Mouse (Mus musculus) heart, embryonic 10.5 days (tissue): ENCODE measurements at regions not wholly inside any gene's neighbourhood (a gene's known extent, or its start where the extent isn't known, plus 50 kb on each side); places are given as distances from the start of the nearest gene placed in this dataset.

ENCODE experiments used
- DNase-seq: peaks from one replicate; pipeline ENCODE4 v3.0.0-alpha.2; 2017; ENCODE audit warnings: low spot score
- H3K27ac ChIP-seq: fragments of 300-500 bp; sonication (generic); 2 replicates; pipeline ENCODE4 v1.5.1; 2016; ENCODE audit warnings: mild to moderate bottlenecking
- H3K27me3 ChIP-seq: fragments of 300-500 bp; sonication (generic); 2 replicates; pipeline ENCODE4 v1.6.1; 2016; ENCODE audit warnings: mild to moderate bottlenecking; ENCODE audit not compliant: poor library complexity, insufficient read depth, severe bottlenecking
- H3K36me3 ChIP-seq: fragments of 300-500 bp; sonication (generic); 2 replicates; pipeline ENCODE4 v1.6.1; 2016; ENCODE audit warnings: mild to moderate bottlenecking, moderate library complexity
- H3K4me1 ChIP-seq: fragments of 300-500 bp; sonication (generic); 2 replicates; pipeline ENCODE4 v1.6.1; 2016; ENCODE audit warnings: mild to moderate bottlenecking
- H3K4me3 ChIP-seq: fragments of 300-500 bp; sonication (generic); 2 replicates; pipeline ENCODE4 v1.5.1; 2016; ENCODE audit warnings: mild to moderate bottlenecking, moderate library complexity
- H3K9me3 ChIP-seq: fragments of 300-500 bp; sonication (generic); 2 replicates; pipeline ENCODE4 v1.6.1; 2016; ENCODE audit warnings: mild to moderate bottlenecking, moderate library complexity
- WGBS: fragments of 180-500 bp; shearing (Covaris S2); methylation state at CpG from one replicate; pipeline ENCODE4 v1.1.7; 2016; 5-methylcytosine and 5-hydroxymethylcytosine counted together

- WGBS, result 89% methylated on average over 2 of the region's 2 CpGs
- no peaks in the 10 kb centered on the region for H3K9me3 ChIP-seq
- no peaks in the 10 kb centered on the region for H3K27me3 ChIP-seq
- no peak overlapping the region for H3K4me3 ChIP-seq
- H3K27ac ChIP-seq, result no peak overlapping the region
- no peaks in the 10 kb centered on the region for H3K36me3 ChIP-seq
- H3K4me1 ChIP-seq, result no peaks in the 10 kb centered on the region
- DNase-seq, result no peak
These were observed 136.8 kb upstream of the Xrcc4 start for GRCm38 (mm10) chr13:90226212-90226611.

GRCm38 (mm10) chr13:90212390-90212789, 123.0 kb upstream of the Xrcc4 start:
- H3K9me3 ChIP-seq, result no peaks in the 10 kb centered on the region

GRCm38 (mm10) chr13:90207875-90208274, 118.5 kb upstream of the Xrcc4 start:
- no peaks in the 10 kb centered on the region for H3K36me3 ChIP-seq
- no peak overlapping the region for H3K27ac ChIP-seq
- no peaks in the 10 kb centered on the region for H3K27me3 ChIP-seq
- no peak for DNase-seq
- no peaks in the 10 kb centered on the region for H3K9me3 ChIP-seq
- H3K4me1 ChIP-seq, result no peaks in the 10 kb centered on the region
- no peak overlapping the region for H3K4me3 ChIP-seq

More at GRCm38 (mm10) chr13:90212390-90212789, 123.0 kb upstream of the Xrcc4 start:
- Histone ChIP-seq H3K4me1 (no peaks in the 10 kb centered on the region), H3K27me3 (no peaks in the 10 kb centered on the region), H3K27ac (no peak overlapping the region), H3K36me3 (no peaks in the 10 kb centered on the region), H3K4me3 (no peak overlapping the region)
- DNase-seq, result no peak
